In genomic region chr13:18849563-18849962, GRCm38 (mm10) we compare ENCODE assay signal across 15 mouse cellular contexts.
"Had no signal": no experiment of that assay in that cellular context is flagged by ENCODE, and none has a peak within 500 bp of the region (broad histone marks: within the 10 kb centered on the region; RNA-seq: fewer than 3 reads in every experiment).

No protein-coding gene starts in this region.

- H3K27me3 ChIP-seq: kidney, embryonic 15.5 days; limb, embryonic 13.5 days; midbrain, embryonic 12.5 days; neural tube, embryonic 15.5 days had no signal

- H3K27ac ChIP-seq: kidney, embryonic 15.5 days; limb, embryonic 13.5 days; liver, embryonic 14.5 days; midbrain, embryonic 12.5 days; neural tube, embryonic 15.5 days had no signal

- H3K9me3 ChIP-seq: kidney, embryonic 15.5 days; limb, embryonic 13.5 days; midbrain, embryonic 12.5 days; neural tube, embryonic 15.5 days had no signal

- ATAC-seq: lung, postnatal 0 days had no signal

- H3K4me1 ChIP-seq: kidney, embryonic 15.5 days; limb, embryonic 13.5 days; midbrain, embryonic 12.5 days; neural tube, embryonic 15.5 days had no signal

- H3K9ac ChIP-seq: kidney, embryonic 15.5 days; limb, embryonic 13.5 days; liver, embryonic 14.5 days; midbrain, embryonic 12.5 days; neural tube, embryonic 15.5 days had no signal

- H3K4me2 ChIP-seq: kidney, embryonic 15.5 days; limb, embryonic 13.5 days; midbrain, embryonic 12.5 days; neural tube, embryonic 15.5 days had no signal

- H3K4me3 ChIP-seq: kidney, embryonic 15.5 days; limb, embryonic 13.5 days; midbrain, embryonic 12.5 days; myocyte; neural tube, embryonic 15.5 days had no signal

- DNase-seq: kidney, adult 2 months; left cerebral cortex, postnatal 4 days; lung, adult 18-20 months; lung, postnatal 4 days; right cerebral cortex, adult 18-20 months; right cerebral cortex, postnatal 25 days; thymus, adult 18-20 months; thymus, postnatal 14 days had no signal
